Mouse (Mus musculus): ENCODE results near the gene Nxf2. TPM values are rescaled to one million over a fixed set of nuclear protein-coding genes. Genes with fewer than 3 reads are reported as not detected.
A peak's percentile ranks its signal among the peaks of the same experiment; 100 is the strongest.
"Not testable (repeated sequence)": the region's sequence is repeated elsewhere in the genome, so short reads cannot be mapped to it uniquely, and the experiment has no call there.

Nxf2 gene
- polyA plus RNA-seq, 1 experiment from 2014 or later = 0.13 TPM

DNA sequence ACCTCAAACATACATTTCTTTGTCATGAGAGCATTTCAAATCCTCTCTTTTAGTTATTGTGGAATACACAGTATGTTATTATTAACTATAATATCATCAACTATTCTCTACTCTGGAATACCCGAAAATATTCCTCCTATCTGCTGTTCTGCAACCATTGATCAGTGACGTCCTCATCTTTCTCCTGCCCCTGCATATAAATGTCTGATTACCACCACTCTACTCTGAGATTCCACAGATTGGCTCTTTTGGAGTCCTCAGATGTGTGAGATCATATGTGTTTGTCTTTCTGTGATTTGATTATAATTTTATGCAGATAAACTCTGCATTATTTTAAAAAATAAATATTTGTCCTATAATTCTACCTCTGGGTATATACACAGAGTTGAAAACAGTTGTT, 48.8 kb downstream of the Nxf2 start:
- Histone ChIP-seq H3K4me3 (replicated peaks) (no peak overlapping the region), H3K36me3 (replicated peaks) (no peaks in the 10 kb centered on the region), H3K9me3 (replicated peaks) (no peaks in the 10 kb centered on the region), H3K27ac (replicated peaks) (peak overlapping the region; percentile 70; the same call in 1 of the 2 replicates), H3K4me2 (no peak overlapping the region), H3K9ac (no peak overlapping the region), H3K4me1 (replicated peaks) (peaks cover 17% of the 10 kb centered on the region), H3K27me3 (no peaks in the 10 kb centered on the region; the same call in 1 of the 2 replicates)
- WGBS (ENCODE audit: insufficient replicate concordance) = 28% methylated on average over 2 of the region's 2 CpGs
- peak; percentile 66 for ATAC-seq (ENCODE audit: insufficient read depth)

DNA sequence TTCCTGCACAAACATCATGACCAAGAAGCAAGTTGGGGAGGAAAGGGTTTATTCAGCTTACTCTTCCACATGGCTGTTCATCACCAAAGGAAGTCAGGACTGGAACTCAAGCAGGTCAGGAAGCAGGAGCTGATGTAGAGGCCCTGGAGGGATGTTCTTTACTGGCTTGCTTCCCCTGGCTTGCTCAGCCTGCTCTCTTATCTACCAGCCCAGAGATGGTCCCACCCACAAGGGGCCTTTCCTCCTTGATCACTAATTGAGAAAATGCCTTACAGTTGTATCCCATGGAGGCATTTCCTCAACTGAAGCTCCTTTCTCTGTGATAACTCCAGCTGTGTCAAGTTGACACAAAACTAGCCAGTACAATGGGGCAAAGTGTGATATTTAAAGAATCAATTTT, 49.2 kb downstream of the Nxf2 start:
- peak overlapping the region; percentile 84 for H3K27ac ChIP-seq (replicated peaks)

DNA sequence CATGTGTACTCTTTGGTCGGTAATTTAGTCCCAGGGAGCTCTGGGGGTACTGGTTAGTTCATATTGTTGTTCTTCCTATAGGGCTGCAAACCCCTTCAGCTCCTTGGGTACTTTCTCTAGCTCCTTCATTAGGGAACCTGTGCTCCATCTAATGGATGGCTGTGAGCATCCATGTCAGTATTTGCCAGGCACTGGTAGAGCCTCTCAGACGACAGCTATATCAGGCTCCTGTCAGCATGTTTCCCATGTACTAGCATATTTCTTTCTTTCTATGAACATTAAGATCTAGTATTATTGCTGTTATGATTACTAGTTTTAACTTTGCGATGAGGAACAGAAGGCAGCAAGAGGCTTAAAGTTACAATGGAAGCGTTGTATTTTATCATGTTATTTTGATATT, 49.7 kb downstream of the Nxf2 start:
- H3K27ac ChIP-seq (replicated peaks) = peak overlapping the region; percentile 84
- no peak overlapping the region; the same call in 1 of the 2 replicates for H3K9ac ChIP-seq

More for the DNA sequence above, 49.2 kb downstream of the Nxf2 start:
- H3K36me3 ChIP-seq (replicated peaks); H3K9me3 ChIP-seq (replicated peaks); H3K9ac ChIP-seq; H3K27me3 ChIP-seq: not testable (repeated sequence)
- Histone ChIP-seq H3K4me2 (peak overlapping the region; percentile 48), H3K4me1 (replicated peaks) (peaks cover 17% of the 10 kb centered on the region), H3K4me3 (replicated peaks) (peak overlapping the region; percentile 17; the same call in 1 of the 2 replicates)
- ATAC-seq (ENCODE audit: insufficient read depth) = peak; percentile 95

DNA sequence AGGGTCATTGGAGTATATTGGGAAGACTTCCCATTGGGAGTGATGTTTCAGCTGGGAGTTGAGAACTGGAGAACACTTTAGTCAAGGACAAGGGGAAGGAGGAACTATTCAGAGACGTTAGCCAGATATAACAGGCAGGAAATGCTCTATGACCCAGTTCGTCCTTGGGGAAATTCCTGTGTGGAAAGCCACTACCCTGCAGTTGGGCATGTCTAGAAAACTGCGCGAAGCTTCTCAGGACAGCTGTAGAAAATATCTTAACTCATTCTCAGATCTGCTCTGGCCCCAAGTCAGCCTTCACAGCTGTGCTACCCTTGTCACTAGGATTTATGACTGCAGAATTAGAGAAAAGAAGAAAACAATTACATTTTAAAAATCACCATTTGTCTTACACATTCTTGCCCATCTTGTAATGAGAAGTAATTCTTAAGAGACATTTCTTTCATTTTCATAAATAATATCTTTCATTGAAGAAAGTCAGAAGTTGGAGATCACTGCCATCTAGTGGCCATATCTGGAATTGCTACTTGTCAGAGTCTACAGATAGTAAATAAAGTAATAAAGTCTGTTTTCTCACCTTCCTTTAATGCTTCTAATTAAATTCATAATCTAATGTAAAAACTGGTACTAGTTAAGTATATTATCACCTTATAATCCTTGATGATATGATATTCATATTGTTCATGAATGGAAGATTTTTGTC, 51.2 kb downstream of the Nxf2 start:
- Histone ChIP-seq H3K4me3 (replicated peaks) (no peak overlapping the region), H3K9ac (no peak overlapping the region), H3K9me3 (replicated peaks) (no peaks in the 10 kb centered on the region), H3K27me3 (no peaks in the 10 kb centered on the region; the same call in 1 of the 2 replicates), H3K36me3 (replicated peaks) (no peaks in the 10 kb centered on the region), H3K4me2 (peak overlapping the region; percentile 30; the same call in 1 of the 2 replicates), H3K27ac (replicated peaks) (no peak overlapping the region), H3K4me1 (replicated peaks) (peaks cover 17% of the 10 kb centered on the region)
- ATAC-seq (ENCODE audit: insufficient read depth) = no peak
- 12% methylated on average over 4 of the region's 4 CpGs for WGBS (ENCODE audit: insufficient replicate concordance)

More for the DNA sequence above, 49.7 kb downstream of the Nxf2 start:
- Histone ChIP-seq H3K9me3 (replicated peaks) (no peaks in the 10 kb centered on the region), H3K4me1 (replicated peaks) (peaks cover 17% of the 10 kb centered on the region), H3K4me2 (peak overlapping the region; percentile 48), H3K36me3 (replicated peaks) (no peaks in the 10 kb centered on the region), H3K27me3 (no peaks in the 10 kb centered on the region; the same call in 1 of the 2 replicates), H3K4me3 (replicated peaks) (peak overlapping the region; percentile 17; the same call in 1 of the 2 replicates)
- peak; percentile 71 for ATAC-seq (ENCODE audit: insufficient read depth)
- WGBS (ENCODE audit: insufficient replicate concordance) = 55% methylated on average over 4 of the region's 4 CpGs

DNA sequence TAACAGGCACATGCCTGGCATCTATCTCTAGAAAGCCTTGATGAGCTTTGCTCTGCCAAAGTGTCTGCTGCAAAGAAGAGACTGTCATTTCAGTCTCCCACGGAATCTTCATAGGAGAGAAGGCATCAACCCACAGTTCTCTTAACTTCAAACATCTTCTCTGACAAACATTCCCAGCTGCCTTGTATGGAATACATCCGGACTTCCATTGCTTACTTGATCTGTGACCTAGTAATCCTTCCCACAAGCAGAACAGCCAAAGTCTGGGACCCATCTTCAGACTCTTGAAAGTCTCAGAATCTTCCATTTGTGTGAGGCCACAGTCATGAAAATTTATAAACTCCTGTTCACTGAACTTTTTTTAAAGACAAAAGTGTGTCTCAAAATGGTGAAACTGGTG, 51.7 kb downstream of the Nxf2 start:
- Histone ChIP-seq H3K4me1 (replicated peaks) (peaks cover 17% of the 10 kb centered on the region), H3K9me3 (replicated peaks) (no peaks in the 10 kb centered on the region), H3K4me2 (no peak overlapping the region), H3K27ac (replicated peaks) (no peak overlapping the region), H3K36me3 (replicated peaks) (no peaks in the 10 kb centered on the region), H3K27me3 (no peaks in the 10 kb centered on the region; the same call in 1 of the 2 replicates), H3K9ac (no peak overlapping the region), H3K4me3 (replicated peaks) (no peak overlapping the region)
- 51% methylated on average over 2 of the region's 2 CpGs for WGBS (ENCODE audit: insufficient replicate concordance)
- ATAC-seq (ENCODE audit: insufficient read depth) = no peak

DNA sequence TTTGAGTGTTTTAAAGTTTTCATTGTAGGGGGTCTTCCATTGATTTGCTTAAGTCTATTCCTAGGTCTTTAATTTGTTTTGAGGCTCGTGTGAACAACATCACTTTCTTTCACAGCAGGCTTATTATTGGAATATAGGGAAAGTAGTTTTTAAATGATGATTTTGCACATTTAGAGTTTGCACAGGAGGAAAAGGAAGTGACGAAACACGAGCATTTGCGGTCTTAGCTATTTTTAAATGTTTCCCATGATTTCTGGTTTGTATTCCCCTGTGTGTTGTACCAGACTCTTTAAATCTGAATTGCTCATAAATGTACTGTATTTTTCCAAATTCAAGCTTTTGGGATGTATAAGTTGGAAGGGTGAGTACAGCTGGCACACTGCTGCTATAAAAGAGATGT, 54.2 kb downstream of the Nxf2 start:
- ATAC-seq (ENCODE audit: insufficient read depth) = no peak
- Histone ChIP-seq H3K9me3 (replicated peaks) (no peaks in the 10 kb centered on the region), H3K27ac (replicated peaks) (no peak overlapping the region), H3K36me3 (replicated peaks) (no peaks in the 10 kb centered on the region), H3K4me3 (replicated peaks) (no peak overlapping the region), H3K9ac (no peak overlapping the region), H3K4me1 (replicated peaks) (peaks cover 15% of the 10 kb centered on the region), H3K27me3 (no peaks in the 10 kb centered on the region; the same call in 1 of the 2 replicates), H3K4me2 (no peak overlapping the region)
- WGBS (ENCODE audit: insufficient replicate concordance) = 30% methylated on average over 4 of the region's 4 CpGs

Other genes starting within 250 kb of the Nxf2 start
- gene Armcx1, start 246.8 kb downstream of the Nxf2 start, polyA plus RNA-seq (2015; fragmentation: Nextera tagmentation; extraction: Ambion mirVana) = 4.9 and 5.7 TPM in 2 replicates
- gene Armcx6, start 213.3 kb downstream of the Nxf2 start, polyA plus RNA-seq (2015; fragmentation: Nextera tagmentation; extraction: Ambion mirVana) = 4.1 and 4.4 TPM in 2 replicates
- gene Armcx3, start 208.2 kb downstream of the Nxf2 start, polyA plus RNA-seq (2015; fragmentation: Nextera tagmentation; extraction: Ambion mirVana) = 16.9 and 18.1 TPM in 2 replicates
- 9.2 and 9.8 TPM in 2 replicates for gene Armcx2, start 155.5 kb downstream of the Nxf2 start, polyA plus RNA-seq (2015; fragmentation: Nextera tagmentation; extraction: Ambion mirVana)
- gene Zmat1, start 44.5 kb upstream of the Nxf2 start, polyA plus RNA-seq (2015; fragmentation: Nextera tagmentation; extraction: Ambion mirVana) = 1.6 and 1.9 TPM in 2 replicates
- gene Gm15023, start 212.9 kb upstream of the Nxf2 start, polyA plus RNA-seq (2015; fragmentation: Nextera tagmentation; extraction: Ambion mirVana) = not detected in 2 replicates
- gene Tceal6, start 245.9 kb upstream of the Nxf2 start, polyA plus RNA-seq (2015; fragmentation: Nextera tagmentation; extraction: Ambion mirVana) = 0.14 TPM in 1 of 2 replicates, not detected in the other